Mouse (Mus musculus): ENCODE measurements around the gene Xpo1.
"Not testable (repeated sequence)": the region's sequence is repeated elsewhere in the genome, so short reads cannot be mapped to it uniquely, and the experiment has no call there.

Xpo1 gene

GRCm38 (mm10) chr11:23298301-23298700 lies 42.5 kb downstream of the Xpo1 start:
- DNase-seq (ENCODE audit: low spot score): no peak

- no peak for DNase-seq (ENCODE audit: low spot score)
Observed at GRCm38 (mm10) chr11:23299910-23300309, 44.1 kb downstream of the Xpo1 start.

GRCm38 (mm10) chr11:23303126-23303525 lies 47.3 kb downstream of the Xpo1 start:
- DNase-seq (ENCODE audit: low spot score): no peak

- not testable (repeated sequence) for DNase-seq (ENCODE audit: low spot score)
Observed at GRCm38 (mm10) chr11:23305101-23305672, 49.3 kb downstream of the Xpo1 start.

- peak; percentile 94 for DNase-seq (ENCODE audit: low spot score)
Observed at GRCm38 (mm10) chr11:23305673-23306608, 50.1 kb downstream of the Xpo1 start.

GRCm38 (mm10) chr11:23306764-23307565 lies 51.1 kb downstream of the Xpo1 start, which contains the start of gene Usp34:
Gene Usp34, plus strand, starts transcription at chr11:23306895.
- peak; percentile 33 for DNase-seq (ENCODE audit: low spot score)

- no peak for DNase-seq (ENCODE audit: low spot score)
Observed at GRCm38 (mm10) chr11:23307566-23307920, 51.7 kb downstream of the Xpo1 start.

- DNase-seq (ENCODE audit: low spot score): no peak
Observed at GRCm38 (mm10) chr11:23313496-23313895, 57.7 kb downstream of the Xpo1 start.

GRCm38 (mm10) chr11:23329413-23329812 lies 73.6 kb downstream of the Xpo1 start:
- DNase-seq (ENCODE audit: low spot score): no peak

GRCm38 (mm10) chr11:23332136-23332535 lies 76.3 kb downstream of the Xpo1 start:
- no peak for DNase-seq (ENCODE audit: low spot score)

- no peak for DNase-seq (ENCODE audit: low spot score)
Observed at GRCm38 (mm10) chr11:23335160-23335559, 79.3 kb downstream of the Xpo1 start.
